Mouse (Mus musculus): ENCODE data around the gene Col26a1.
"Not testable (repeated sequence)": the region's sequence is repeated elsewhere in the genome, so short reads cannot be mapped to it uniquely, and the experiment has no call there.

The Col26a1 gene

DNA sequence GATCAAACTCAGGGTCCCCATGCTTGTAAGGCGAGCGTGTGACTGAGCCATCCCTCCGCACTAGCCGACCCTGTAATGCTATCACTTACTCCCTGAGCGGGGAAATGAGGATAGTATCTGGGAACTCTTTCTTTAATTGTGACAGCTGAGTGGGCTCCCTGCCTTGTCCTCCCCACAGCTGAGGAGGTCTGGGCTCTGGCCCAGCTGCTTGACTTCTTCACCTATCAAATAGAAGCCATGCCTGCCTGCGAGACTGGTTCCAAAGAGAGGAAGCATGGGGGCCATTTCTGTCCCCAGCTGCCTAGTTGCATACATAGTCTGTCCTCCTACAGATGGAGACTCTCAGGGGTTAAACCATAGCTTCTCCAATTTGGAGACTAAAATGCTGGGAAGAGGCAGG, 78.0 kb downstream of the Col26a1 start:
- DNase-seq: no peak

DNA sequence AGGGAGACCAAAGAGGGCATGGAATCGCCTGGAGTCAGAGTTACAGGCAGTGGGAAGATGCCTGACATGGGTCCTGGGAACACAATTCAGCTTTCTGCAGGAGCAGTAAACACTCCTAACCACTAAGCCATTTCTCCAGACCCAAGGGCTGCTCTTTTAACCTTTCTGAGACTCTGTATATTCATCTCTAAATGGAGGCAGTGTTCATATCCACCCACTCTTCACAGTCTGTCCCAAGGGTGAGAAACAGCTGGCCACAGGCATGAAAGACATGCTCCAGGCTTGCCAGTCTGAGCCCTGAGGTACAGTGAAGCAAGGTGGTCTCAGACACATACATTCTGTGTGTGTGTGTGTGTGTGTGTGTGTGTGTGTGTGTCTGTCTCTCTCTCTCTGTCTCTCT, 78.8 kb downstream of the Col26a1 start:
- no peak for DNase-seq

DNA sequence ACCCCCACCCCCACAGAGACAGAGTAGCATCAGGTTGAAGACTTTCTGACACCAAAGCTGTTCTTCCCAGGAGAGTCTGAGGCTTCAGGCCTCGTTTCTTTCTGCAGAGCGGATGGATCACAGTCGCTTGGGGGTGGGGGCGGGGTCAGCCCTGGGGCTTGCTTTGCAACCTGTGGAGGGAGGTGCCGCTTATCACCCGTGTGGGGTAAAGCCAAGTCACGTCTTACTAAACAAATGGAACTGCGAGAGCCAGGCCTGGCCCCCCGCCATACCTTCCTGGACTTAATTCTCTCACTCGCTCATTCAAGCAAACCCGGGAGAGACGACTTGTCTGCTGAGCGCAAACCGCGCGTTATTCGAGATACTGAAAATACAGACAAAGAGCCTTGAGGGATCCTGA, 80.3 kb downstream of the Col26a1 start:
- DNase-seq: no peak

DNA sequence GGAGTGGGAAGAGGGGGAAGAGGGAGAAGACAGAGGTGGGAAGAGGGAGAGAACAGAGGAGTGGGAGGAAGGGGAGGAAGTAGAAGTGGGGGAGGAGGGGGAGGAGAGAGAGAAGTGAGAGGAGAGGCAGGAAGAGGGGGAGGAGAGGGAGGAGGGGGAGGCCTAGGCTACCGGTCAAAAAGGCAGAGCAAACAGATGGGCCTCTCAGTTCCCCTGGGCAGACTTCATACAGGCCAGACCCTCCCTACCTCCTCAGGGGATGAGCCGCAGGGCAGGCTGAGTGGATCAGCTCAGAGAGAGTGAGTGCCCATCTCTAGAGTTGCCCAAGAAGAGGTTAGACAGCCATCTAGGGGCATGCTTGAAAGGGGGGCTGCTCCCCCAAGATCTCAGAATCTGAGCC, 86.1 kb downstream of the Col26a1 start:
- no peak for DNase-seq

DNA sequence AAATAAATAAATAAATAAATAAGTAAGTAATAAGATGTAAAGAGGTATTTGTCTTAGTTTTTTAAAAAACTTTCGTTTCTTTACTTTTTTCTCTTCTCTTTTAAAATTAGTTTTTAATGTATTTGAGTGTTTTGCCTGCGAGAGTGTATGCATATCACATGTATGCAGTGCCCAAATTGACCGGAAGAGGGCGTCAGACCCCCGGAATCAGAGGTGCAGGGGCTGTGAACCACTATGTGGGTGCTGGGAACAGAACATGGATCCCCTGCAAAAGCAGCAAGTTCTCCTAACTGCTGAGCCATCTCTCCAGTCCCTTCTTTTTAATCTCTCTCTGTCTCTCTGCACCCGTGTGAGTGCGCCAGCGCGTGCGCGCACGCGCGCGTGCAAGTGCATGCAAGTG, 89.2 kb downstream of the Col26a1 start:
- DNase-seq: no peak

DNA sequence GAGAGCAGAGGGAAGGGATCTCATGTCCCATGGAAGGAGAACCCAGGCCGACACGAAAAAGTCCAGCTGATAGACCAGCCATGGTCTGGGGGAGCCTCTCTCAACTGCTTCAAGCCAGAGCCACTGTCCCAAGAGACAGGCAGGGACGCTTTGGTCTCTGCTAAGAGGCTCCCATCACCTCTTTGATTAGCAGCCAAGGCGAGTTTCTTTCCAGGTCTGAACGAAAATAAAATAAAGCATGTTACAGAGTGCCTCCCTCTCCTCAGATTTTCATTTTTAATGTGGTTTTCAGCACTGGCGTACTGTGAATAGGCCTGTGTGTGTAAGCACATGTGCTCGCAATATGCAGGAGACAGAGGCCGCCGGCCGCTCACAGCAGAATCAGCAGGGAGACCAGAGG, 90.5 kb downstream of the Col26a1 start:
- no peak for DNase-seq

DNA sequence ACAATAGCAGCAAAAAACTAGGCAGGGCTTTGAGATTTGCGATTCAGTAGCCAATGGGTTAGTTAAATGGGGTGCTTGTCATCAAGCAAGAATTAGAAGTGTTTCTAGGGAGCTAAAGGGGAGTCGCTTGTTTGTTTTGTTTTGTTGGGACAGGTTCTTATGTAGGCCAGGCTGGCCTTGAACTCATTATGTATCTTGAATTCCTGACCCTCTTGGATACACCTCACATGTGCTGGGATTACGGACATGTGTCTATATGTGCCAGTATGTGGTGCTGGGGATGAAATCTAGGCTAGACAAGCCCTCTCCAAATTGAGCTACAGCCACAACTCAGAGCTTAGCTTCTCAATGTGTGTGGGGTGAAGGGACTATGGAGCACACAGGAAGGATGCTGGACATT, 91.8 kb downstream of the Col26a1 start:
- DNase-seq: no peak

DNA sequence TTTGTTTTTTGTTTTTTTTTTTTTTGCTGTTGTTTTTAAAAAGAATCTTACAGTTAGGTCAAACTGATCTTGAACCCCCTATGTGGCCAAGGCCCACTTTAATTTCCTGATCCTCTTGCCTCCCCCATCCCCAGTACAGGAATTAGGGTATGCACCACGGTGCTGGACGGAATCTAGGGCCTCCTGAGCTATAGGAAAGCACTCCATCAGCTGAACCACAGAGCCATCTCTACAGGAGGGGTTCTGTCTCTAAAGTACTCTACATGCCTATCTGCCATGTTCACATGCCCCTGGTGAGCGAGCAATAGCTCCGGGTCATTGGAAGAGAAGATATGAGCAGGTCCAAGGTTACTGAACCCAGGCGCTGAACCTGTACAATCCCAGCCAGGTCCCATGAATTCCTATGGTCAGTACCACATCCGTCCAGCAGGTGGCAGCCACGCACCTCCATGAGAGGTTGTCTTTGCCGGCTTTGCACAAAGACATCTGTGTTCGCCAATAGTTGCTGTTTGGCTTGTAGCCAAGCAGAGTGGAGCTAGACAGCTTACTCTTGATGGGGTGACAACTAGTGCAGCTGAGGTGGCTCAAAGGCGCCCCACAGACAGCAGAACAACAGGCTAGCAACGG, 92.3 kb downstream of the Col26a1 start:
- DNase-seq: peak; percentile 59

DNA sequence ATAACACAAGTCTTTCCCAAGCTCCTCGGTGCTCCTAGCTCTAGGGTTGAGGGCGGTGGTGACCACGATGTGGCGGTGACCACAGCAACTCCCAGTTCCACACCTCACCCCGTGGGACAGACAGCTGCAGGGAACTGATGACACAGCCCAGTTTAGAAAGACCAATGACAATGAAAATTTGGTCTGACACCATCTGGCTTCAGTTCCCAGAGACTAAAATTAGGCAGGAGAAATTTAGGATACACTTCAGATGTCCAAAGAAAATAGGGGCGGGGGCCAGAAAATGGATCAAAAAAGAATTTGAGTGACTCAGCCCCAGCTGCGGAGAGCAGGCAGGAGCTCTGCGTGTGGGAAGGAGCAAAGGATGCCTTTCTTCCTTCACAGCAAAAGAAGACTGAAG, 98.5 kb downstream of the Col26a1 start:
- DNase-seq: no peak

DNA sequence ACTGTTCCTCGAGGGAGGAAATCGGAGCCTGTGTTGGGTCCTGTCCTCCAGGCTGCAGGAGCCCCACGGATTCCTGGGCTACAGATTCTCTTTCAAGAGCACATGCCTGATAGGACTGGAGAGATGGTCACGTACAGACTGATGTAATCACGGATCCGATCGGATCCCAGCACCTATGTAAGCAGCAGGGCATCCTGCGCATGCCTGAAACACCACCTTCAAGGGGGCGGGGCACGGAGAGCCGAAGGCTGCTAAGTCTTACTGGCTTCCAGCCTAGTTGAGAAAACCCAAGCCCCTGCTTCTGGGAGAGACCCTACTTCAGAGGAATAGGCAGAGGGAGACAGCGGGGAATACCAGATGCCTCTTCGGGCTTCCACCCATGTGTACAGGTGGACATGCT, 100.4 kb downstream of the Col26a1 start:
- no peak for DNase-seq

DNA sequence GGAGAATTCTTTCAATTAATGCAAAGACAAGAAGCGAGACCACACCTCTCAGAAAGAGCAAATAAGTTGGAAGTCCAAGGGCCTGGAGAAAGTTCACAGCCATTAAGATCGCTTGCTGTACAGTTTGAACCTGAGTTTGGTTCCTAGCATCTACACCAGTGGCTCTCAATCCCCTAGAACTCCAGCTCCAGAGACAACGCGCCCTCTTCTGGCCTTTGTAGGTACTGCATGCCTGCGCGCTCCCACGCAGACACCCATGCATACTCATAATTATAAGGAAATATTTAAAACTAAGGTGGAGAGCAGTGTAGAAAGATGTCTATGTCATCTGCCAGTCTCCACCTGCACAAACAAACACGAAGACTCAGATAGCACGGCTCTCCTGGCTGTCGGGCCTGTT, 102.5 kb downstream of the Col26a1 start:
- no peak for DNase-seq

DNA sequence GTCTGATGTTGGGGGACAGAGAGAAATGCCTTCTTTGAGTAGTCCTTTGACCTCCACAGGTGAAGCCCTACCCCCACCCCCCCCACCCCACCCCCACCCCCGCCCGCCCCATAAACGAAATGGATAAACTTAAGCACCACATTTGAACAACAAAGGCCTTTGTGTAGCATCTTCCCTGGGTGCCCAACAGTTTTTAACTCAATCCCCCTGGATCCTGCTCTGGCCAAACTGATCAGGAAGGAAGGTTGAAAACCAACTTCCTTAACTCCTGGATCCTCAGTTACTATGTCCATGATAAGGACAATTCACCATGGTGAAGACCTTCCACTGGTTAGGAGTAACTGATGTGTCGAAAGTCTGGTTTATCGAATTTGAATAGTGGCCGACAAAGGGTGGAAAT, 103.1 kb downstream of the Col26a1 start:
- no peak for DNase-seq

DNA sequence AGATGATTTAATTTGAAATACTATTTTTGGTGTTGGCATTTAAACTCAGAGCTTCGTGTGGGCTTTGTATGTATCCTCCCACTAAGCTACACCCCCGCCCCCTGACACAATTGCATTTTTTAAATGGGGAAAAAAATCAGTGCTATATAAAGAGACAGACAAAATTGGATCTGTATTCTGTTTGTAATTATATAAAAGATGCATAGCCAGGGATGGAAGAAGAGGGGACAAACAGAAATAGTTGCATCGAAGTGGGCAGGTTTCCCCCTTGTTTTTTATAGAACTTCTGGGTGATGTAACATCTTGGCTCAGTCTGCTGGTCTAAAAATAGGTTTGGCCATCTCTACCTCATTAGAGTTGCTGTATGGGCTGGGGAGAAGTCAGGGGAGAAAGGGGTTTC, 107.5 kb downstream of the Col26a1 start:
- DNase-seq: no peak

DNA sequence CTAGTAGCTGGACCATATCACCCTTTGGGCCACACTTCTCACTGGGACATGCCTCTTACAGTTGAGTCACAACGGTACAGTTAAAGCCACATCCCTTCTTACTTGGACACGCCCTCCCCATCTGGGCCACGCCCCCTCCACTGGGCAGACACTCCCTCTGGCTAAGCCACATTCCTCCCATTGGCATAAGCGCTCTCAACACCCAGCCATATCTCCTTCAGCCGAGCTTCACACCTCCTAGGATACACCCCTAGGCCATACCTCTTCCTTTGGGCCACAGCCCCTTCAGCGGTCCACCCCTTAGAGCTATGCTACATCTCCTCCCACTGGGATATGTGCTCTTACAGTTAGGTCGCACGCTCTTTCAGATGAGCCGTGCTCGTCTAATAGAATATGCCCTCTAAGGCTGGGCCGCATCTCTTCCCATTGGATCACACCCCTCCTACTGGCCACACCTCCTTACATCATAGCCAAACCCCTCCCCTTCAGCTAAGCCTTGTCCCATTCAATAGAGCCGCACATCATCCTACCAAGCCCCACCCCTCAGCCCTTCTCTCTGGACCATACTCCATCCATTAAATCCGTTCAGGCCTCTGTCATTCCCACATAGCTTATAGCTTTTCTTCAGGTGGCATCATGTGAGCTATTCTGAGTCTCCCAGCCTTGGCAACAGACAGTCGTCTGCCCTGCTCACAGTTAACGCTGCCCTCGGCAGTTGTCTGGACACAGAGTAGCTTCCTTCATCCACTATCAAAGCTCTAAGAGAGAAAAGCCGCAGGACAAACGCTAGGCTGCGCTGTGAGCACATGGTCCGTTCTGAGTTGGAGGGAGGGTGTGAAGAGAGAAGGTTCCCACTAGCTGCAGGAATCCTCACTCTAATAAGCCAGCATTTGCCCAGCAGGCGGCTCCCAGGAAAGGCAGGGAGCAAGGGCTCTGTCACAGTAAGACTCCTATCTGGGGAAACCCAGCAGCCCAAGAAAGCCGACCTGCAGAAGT, 109.7 kb downstream of the Col26a1 start:
- DNase-seq: no peak

DNA sequence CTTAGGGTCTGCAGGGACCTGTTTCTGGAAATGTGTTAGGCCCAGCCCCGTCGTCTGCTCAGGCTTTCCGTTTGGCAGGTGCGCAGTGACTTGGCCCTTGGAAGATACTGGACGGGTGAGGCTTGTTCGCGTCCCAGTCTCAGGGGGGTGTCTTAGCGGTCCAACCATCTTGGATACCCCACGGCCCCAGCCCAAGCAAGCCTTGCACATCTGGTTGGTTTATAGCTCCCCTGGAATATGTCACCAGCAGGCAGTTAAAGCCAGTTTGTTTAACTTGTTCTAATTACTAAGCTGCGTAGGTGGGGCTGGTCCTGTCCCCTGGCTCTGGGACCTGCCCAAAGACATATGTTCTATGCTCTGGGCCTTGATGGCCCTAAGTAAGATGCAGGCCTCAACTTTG, 111.9 kb downstream of the Col26a1 start:
- no peak for DNase-seq

DNA sequence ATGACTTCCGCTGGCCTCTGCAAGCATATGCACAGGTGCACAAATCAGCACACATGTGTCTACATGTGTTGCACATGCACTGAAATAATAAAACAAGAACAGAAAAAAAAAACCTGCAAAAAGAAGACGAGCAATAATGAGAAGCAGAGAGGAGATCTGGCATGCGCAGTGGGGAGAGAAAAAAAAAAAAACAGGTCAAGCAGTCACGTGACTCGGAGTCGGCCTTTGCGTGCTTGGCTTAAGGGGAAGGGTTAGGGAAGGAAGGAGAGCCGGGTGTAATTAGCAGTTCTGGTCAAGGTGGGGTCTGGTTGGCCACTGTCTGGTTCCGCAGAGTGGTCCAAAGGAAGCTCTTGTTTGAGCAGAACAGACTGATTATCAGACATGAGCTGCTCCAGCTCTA, 115.7 kb downstream of the Col26a1 start:
- no peak for DNase-seq

DNA sequence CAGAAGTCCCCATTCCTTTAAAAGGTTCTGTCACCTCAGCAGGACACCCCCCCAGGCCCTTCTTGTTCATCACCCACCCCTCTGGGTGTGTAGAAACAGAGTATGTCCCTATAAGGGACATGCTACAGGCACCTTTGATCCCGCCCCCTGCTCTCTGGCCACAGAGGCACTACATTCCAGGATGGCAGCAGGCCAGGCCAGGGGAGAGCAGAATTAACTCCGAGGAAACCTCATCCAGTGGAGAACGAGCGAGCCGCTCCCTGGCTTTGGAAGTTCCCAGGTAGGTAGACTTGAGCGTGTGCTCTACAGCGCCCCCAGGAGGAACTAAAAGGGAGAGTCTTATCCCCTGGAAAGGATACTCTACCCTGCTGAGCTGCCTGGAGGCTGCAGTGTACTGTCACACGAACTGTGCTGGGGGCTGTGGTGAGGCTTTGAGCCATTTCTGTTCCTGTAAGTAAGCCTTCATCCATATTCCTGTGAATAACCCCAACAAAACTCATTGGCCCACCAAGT, 118.8 kb downstream of the Col26a1 start:
- DNase-seq: no peak

DNA sequence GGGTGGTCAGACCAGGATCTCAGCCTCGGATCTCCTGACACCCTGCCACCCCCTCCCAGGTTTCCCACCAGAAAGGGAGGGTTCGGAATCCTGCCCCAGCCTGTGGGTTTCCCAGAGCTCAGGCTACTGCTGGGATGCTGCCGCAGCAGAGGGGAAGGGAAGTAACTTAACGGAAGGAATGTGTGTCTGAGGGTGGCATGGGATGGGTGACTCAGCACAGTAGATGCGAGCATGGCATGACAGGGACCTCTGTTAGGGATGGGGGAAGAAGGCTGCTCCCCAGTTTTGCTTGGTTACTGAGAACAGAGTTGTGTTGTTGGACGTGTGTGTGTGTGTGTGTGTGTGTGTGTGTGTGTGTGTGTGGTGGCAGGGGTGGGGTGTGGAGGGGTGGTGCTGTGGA, 122.7 kb downstream of the Col26a1 start:
- no peak for DNase-seq

DNA sequence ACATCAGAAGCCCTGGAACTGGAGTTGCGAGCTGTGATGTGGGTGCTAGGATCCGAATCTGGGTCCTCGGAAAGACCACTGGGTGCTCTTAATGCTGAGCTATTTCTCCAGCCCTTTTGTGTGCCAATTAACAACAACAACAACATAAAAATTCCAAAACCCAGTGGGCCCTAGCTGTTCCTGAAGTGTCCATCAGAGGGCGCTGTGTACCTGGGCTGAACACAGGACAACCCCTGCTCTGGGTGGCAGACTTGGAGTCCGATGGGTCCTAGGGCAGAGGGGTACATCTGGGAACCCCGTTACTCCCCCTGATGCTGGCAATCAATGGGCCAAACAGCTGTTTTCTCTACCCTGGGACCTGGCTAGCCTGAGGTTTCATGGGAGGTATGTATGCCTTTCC, 123.2 kb downstream of the Col26a1 start:
- no peak for DNase-seq

DNA sequence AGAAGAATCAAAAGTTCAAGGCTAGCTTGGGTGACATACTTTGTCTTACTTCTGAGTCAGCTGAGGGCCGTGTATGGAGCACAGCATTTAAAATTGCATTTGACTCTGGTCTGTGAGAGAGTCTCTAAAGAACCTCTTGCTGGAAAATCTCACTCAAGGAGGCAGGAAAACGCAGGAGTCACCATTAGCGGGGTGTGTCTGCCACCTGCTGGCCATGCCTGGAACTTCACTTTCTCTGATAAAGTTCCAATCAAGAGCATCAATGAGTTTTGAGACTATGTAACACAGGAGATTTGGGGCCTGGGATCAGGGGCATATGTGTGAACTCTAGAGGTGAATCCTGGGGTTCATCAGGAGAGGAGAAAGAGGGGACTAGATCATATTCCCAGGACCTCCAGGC, 127.3 kb downstream of the Col26a1 start:
- DNase-seq: peak; percentile 18

DNA sequence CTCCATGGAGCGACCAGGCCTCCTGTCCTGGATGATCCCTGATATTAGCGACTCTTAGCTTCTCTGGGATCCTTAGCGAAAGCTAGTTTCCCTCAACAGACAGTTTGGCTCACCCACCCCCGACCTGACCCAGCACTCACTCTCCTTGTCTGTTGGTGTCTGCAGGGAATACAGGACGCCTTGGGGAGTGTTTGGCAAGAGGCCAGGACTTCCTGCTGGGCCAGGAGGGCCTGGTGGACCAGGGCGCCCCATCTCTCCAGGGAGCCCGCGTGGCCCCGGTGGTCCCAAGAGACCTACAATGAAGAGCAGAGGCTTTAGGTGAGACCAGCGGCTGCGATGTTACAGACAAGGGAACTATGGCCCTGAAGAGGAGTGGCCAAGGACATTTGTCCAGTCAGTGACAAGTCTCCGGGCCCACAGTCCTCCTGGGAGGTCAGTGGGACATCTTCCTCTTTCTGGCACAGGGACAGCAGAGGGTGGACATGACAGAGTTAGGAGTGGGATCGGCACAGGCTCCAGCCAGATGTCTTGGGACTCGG, 128.9 kb downstream of the Col26a1 start:
- DNase-seq: no peak

DNA sequence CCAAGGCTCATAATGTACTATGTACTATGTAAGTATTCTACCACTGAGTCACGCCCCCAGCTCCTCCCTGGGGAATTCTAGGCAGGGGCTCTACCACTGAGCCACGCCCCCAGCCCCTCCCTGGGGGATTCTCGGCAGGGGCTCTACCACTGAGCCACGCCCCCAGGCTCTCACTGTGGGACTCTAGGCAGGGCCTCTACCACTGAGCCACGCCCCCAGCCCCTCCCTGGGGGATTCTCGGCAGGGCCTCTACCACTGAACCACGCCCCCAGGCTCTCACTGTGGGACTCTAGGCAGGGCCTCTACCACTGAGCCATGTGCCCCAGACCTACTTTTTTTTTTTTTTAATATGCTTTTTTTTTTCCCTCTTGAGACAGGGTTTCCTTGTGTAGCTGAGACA, 129.8 kb downstream of the Col26a1 start:
- DNase-seq: not testable (repeated sequence)

DNA sequence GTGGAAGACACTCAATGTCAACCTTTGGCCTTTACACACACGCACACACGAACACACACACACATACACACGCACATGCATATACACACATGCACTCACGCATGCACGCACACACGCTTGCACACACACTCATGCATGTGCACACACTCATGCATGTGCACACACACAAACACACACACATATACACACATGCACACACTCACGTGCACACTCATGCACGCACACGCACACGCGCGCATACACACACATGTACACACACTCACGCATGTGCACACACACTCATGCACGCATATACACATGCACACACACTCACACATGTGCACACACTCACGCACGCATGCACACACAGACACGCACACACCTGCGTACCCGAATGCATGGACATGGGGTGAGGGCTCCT, 130.9 kb downstream of the Col26a1 start:
- no peak for DNase-seq

DNA sequence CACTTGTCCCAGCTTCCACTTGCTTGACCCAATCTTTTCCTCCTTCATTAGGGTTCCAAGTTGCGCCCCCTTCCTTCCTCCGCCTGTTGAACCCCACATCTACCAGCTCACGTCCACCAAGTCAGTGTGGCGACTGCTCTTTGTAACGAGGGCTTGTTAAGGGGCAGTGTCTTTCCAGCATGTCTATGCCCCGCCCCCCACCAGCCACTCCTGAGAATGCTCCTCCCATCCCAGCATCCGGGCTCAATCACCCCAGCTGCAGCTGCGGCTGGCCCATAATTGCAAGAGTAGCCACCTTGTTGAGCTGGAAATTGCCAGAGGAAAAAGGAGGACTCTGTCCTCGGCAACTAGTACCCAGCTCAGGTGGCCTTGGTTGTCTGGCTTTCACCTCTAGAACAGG, 136.4 kb downstream of the Col26a1 start:
- no peak for DNase-seq
